Mouse (Mus musculus) lung, postnatal 0 days (tissue): ENCODE measurements at regions not wholly inside any gene's neighbourhood (a gene's known extent, or its start where the extent isn't known, plus 50 kb on each side); places are given as distances from the start of the nearest gene placed in this dataset.
A peak's percentile ranks its signal among the peaks of the same experiment; 100 is the strongest.
"Not testable (repeated sequence)": the region's sequence is repeated elsewhere in the genome, so short reads cannot be mapped to it uniquely, and the experiment has no call there.

Source experiments
- ATAC-seq: fragments of 200-750 bp; cut with Nextera tagmentation; 2 replicates; pipeline ENCODE4 v1.8.0; 2017; ENCODE audit warnings: moderate library complexity
- DNase-seq: peaks from one replicate; pipeline ENCODE4 v3.0.0-alpha.2; 2016; ENCODE audit warnings: low spot score
- H3K27ac ChIP-seq: fragments of 300-500 bp; sonication (generic); 2 replicates; pipeline ENCODE4 v1.5.1; 2014; ENCODE audit warnings: antibody characterized with exemption, mild to moderate bottlenecking, low read length, mixed read lengths
- H3K27me3 ChIP-seq: fragments of 300-500 bp; sonication (generic); replicated peaks from 2 replicates; pipeline ENCODE4 v1.6.1; 2014; ENCODE audit warnings: low read length, mixed read lengths; ENCODE audit not compliant: insufficient read depth
- H3K36me3 ChIP-seq: fragments of 300-500 bp; sonication (generic); 2 replicates; pipeline ENCODE4 v1.6.1; 2014; ENCODE audit warnings: low read length, mixed read lengths; ENCODE audit not compliant: insufficient read depth
- H3K4me1 ChIP-seq: fragments of 300-500 bp; sonication (generic); 2 replicates; pipeline ENCODE4 v1.6.1; 2014; ENCODE audit warnings: antibody characterized with exemption, low read depth, low read length, mixed read lengths; ENCODE audit not compliant: insufficient read depth
- H3K4me2 ChIP-seq: fragments of 300-500 bp; sonication (generic); replicated peaks from 2 replicates; pipeline ENCODE4 v1.6.1; 2014; ENCODE audit warnings: low read depth, mild to moderate bottlenecking, low read length, moderate library complexity, mixed read lengths
- H3K4me3 ChIP-seq: fragments of 300-500 bp; sonication (generic); 2 replicates; pipeline ENCODE4 v1.5.1; 2014; ENCODE audit warnings: low read depth, low read length
- H3K9ac ChIP-seq: fragments of 300-500 bp; sonication (generic); replicated peaks from 2 replicates; pipeline ENCODE4 v1.6.1; 2014; ENCODE audit warnings: low read depth, mild to moderate bottlenecking
- H3K9me3 ChIP-seq: fragments of 300-500 bp; sonication (generic); 2 replicates; pipeline ENCODE4 v1.6.1; 2016; ENCODE audit warnings: low read length, mixed read lengths
- CTCF ChIP-seq: IDR thresholded peaks from 2 replicates; pipeline ENCODE4 v1.5.1; 2016; ENCODE audit warnings: antibody characterized with exemption, mild to moderate bottlenecking
- EP300 ChIP-seq: IDR thresholded peaks from 2 replicates; pipeline ENCODE4 v1.6.1; 2016; ENCODE audit warnings: antibody characterized with exemption, mild to moderate bottlenecking, control low read depth
- WGBS: fragments of 180-500 bp; shearing (Covaris S2); extraction: QIAGEN DNeasy Blood & Tissue Kit; methylation state at CpG from one replicate; pipeline ENCODE4 v1.1.7; 2014; 5-methylcytosine and 5-hydroxymethylcytosine counted together

DNA sequence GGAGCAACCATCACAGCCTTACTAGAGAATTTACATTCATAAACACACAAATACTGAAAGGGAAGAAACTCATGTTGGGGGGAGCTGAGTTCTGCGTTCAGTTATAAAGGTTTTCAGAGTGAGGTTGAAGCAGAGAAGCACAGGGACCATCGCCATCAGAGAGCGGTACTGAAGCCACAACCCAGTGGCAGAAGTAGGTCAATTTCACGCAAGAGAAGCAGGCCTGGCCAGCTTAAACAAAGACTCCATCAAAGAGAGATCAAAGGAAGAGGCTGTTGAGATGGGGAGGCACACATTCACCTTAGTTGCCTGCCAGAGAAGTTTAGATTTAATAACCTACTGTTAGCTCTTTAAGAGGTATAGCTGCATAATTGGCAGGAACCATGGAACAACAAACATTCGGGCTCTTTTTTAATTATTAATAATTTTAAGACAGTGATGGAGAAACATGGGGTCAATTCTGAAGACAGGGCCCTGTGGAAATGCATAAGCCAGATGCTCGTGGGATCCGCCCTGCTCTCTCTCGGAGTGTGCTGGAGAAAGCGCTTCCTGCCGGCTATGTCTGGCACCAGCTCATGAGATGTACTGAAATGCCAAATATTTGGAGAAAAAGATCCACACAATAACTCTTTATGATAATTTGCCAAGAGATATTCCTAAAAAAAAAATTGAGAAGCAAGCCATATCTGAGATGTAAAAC is 119.8 kb upstream of the Creb1 start:
- no peaks in the 10 kb centered on the region for H3K27me3 ChIP-seq
- no peak overlapping the region for H3K4me3 ChIP-seq
- peak; percentile 5 for DNase-seq
- no peaks in the 10 kb centered on the region for H3K36me3 ChIP-seq
- 61% methylated on average over 10 of the region's 10 CpGs for WGBS
- no peak overlapping the region for H3K27ac ChIP-seq
- no peaks in the 10 kb centered on the region for H3K9me3 ChIP-seq
- no peak overlapping the region for H3K4me2 ChIP-seq
- H3K9ac ChIP-seq: no peak overlapping the region
- H3K4me1 ChIP-seq: no peaks in the 10 kb centered on the region
- TF ChIP-seq CTCF: no peak
- no peak for TF ChIP-seq EP300
- ATAC-seq: no peak

DNA sequence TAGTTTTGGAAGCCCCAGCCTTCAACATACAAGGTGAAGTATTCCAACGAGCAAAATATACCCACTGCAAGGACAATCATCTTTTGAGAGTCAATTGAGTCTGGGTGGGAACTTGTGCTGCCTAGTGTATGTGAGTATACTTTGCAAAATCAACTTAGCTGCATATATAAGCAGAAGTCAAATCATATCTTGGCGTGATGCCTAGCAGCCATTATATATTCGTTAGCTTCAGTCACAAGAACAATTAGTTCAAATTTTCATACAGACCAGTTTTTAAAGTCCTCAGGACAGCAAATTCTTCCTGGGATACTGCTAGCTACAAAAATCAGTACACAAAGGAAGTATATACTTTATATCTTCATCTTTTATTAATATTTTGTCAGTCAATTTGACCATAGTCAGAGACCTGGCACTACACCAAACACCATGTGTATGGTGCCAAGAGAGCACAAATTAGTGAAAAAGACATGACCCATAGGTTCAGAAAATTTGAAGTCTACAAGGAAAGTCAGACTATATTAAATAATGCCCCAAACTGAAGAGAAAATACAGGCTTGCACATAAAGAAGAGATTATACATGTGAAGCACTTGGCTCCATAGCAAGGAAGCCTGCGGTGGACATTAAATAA is 120.5 kb upstream of the Creb1 start:
- ATAC-seq (no peak), DNase-seq (no peak)
- Histone ChIP-seq H3K9ac (no peak overlapping the region), H3K4me2 (no peak overlapping the region), H3K9me3 (no peaks in the 10 kb centered on the region), H3K4me3 (no peak overlapping the region), H3K27ac (no peak overlapping the region), H3K4me1 (no peaks in the 10 kb centered on the region), H3K27me3 (no peaks in the 10 kb centered on the region), H3K36me3 (no peaks in the 10 kb centered on the region)
- WGBS: 65% methylated on average over 4 of the region's 4 CpGs
- TF ChIP-seq CTCF (no peak), EP300 (no peak)

DNA sequence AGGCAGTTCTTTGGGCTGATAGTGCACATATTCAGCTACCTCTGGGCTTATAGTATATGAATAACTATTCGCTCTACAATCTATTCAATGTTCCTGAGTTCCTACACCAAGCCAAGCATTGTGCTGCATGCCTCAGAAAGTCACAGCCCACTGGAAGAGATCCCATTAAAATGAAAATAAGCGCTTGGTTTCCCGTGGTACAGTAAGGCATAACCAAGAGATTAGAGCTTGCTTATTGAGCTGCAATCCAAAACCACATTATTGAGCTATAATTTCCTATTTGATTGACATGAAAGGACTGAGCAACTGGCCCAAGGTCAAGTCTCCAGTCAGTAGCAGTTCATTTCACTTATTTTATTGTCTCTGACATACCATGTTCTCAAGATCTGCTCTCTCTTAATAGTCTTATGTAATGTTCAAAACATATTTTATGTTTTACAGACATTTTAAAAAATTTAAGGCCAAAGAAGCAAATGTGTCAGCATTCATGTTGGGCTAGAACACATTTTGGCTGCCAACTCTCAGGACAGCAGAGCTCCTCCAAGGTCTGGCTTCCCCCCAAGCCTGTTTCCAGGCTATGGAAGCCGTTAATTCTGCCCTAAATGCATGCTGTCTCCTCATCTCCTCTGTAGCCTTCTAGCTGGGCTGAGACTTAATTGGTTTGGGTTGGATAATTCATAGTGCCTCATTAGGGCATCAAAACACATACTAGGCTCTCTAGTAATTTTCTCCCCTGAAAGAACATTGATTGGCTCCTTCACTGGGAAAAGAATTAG is 123.5 kb upstream of the Creb1 start:
- TF ChIP-seq CTCF (no peak), EP300 (no peak)
- no peaks in the 10 kb centered on the region for H3K4me1 ChIP-seq
- ATAC-seq (no peak), DNase-seq (peak; percentile 11)
- no peak overlapping the region for H3K4me2 ChIP-seq
- H3K9ac ChIP-seq: no peak overlapping the region
- no peak overlapping the region for H3K4me3 ChIP-seq
- 73% methylated on average over 4 of the region's 4 CpGs for WGBS
- no peaks in the 10 kb centered on the region for H3K9me3 ChIP-seq
- no peaks in the 10 kb centered on the region for H3K27me3 ChIP-seq
- no peak overlapping the region for H3K27ac ChIP-seq
- no peaks in the 10 kb centered on the region for H3K36me3 ChIP-seq

DNA sequence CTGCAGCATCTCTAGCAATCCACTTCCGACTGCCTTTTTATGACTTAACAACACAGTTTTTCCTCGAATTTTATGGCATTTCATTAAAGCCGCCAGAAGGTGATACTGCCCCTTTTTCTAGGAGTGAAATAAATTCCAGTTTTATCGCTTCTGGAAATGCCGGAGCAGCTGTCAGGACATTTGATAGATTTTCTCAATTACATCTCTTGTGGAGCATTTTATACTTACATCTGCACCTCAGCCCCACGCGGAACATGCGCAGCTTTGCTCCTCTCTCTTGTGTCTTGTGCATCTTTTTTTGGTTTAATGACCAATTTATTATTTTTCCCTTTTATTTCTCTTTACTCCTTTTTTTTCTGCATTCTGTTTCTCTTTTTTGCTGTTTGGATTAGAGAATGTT is 140.9 kb upstream of the Creb1 start:
- TF ChIP-seq CTCF: no peak
- TF ChIP-seq EP300: no peak
- H3K27ac ChIP-seq: no peak overlapping the region
- H3K9ac ChIP-seq: no peak overlapping the region
- H3K4me1 ChIP-seq: no peaks in the 10 kb centered on the region
- DNase-seq (no peak), ATAC-seq (no peak)
- H3K27me3 ChIP-seq: no peaks in the 10 kb centered on the region
- H3K36me3 ChIP-seq: no peaks in the 10 kb centered on the region
- no peaks in the 10 kb centered on the region for H3K9me3 ChIP-seq
- WGBS: 78% methylated on average over 8 of the region's 8 CpGs
- H3K4me2 ChIP-seq: no peak overlapping the region
- no peak overlapping the region for H3K4me3 ChIP-seq

DNA sequence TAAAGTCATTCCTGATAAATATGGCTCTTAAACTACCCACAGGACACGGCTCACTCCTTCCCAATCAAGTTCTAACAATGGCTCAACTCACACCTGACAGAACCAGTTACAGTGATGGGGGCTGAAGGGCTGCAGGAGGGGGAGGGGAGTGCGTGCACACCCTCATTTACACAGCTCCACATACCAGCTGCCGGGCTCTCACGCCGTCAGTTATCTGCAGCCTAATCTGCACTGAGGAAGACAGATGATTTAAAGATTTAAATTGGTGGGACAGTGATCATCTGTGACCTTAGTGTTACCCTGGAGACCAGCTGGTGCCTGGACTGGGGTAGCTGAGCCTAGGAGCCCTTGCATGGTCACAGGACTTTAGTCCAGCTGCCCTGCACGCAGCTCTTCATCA is 151.2 kb upstream of the Creb1 start:
- Histone ChIP-seq H3K4me3 (no peak overlapping the region), H3K27ac (no peak overlapping the region), H3K27me3 (no peaks in the 10 kb centered on the region), H3K4me2 (no peak overlapping the region), H3K36me3 (no peaks in the 10 kb centered on the region), H3K9me3 (no peaks in the 10 kb centered on the region), H3K9ac (no peak overlapping the region), H3K4me1 (no peaks in the 10 kb centered on the region)
- no peak for ATAC-seq
- TF ChIP-seq CTCF: no peak
- no peak for TF ChIP-seq EP300
- DNase-seq: no peak
- 13% methylated on average over 6 of the region's 6 CpGs for WGBS

DNA sequence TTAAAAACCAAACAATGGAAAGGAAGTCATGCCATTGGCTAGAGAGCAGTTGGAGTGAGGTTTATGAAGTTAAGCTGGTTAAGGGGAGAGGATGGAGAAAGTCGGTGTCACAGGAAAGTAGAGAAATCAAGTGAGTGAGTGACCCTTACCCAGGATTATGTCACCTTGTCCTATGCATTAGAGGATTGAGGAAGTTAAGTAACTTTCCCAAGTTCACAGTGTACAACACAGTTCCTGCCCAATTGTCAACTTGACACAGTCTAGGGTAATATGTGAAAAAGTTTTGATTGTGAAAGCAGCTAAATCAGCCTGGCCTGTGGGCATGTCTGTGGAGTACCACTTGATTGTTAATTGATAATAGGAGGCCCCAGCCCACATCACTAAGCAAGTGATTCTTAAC is 156.0 kb upstream of the Creb1 start:
- not testable (repeated sequence) for H3K4me1 ChIP-seq, H3K27ac ChIP-seq, H3K4me3 ChIP-seq, H3K27me3 ChIP-seq, H3K4me2 ChIP-seq, H3K36me3 ChIP-seq, H3K9me3 ChIP-seq, H3K9ac ChIP-seq
- DNase-seq (peak; percentile 8), ATAC-seq (0 out of 2 replicates have a peak, but pooled peaks have one; percentile 28)
- 63% methylated on average over 1 of the region's 1 CpGs for WGBS
